Mouse (Mus musculus): Measurements from ENCODE around the gene Prdx5. TPM values are rescaled to one million over a fixed set of nuclear protein-coding genes. Genes with fewer than 3 reads are reported as not detected.

Prdx5 gene
- polyA plus RNA-seq, 1 experiment from 2014 or later, result 184 TPM

GRCm38 (mm10) chr19:6859032-6859651, 50.8 kb downstream of the Prdx5 start:
- Histone ChIP-seq H3K4me2 (replicated peaks) (no peak overlapping the region), H3K4me3 (replicated peaks) (no peak overlapping the region), H3K27ac (no peak overlapping the region), H3K36me3 (no peaks in the 10 kb centered on the region), H3K4me1 (replicated peaks) (peaks cover 11% of the 10 kb centered on the region), H3K27me3 (replicated peaks) (peaks cover 3% of the 10 kb centered on the region), H3K9me3 (no peaks in the 10 kb centered on the region), H3K9ac (no peak overlapping the region)
- ATAC-seq, result no peak
- WGBS, result 74% methylated on average over 2 of the region's 2 CpGs

- H3K9ac ChIP-seq, result no peak within 1 kb of the TSS
- no peaks in the 10 kb centered on the region for H3K36me3 ChIP-seq
- no peak for ATAC-seq
- H3K27me3 ChIP-seq (replicated peaks), result peaks cover 3% of the 10 kb centered on the region
- H3K4me3 ChIP-seq (replicated peaks), result no peak within 1 kb of the TSS
- H3K27ac ChIP-seq, result no peak within 1 kb of the TSS
- H3K4me1 ChIP-seq (replicated peaks), result peaks cover 15% of the 10 kb centered on the region
- no peak within 1 kb of the TSS for H3K4me2 ChIP-seq (replicated peaks)
- 71% methylated on average over 7 of the region's 7 CpGs for WGBS
- H3K9me3 ChIP-seq, result no peaks in the 10 kb centered on the region
These were observed 51.9 kb downstream of the Prdx5 start, which contains the start of gene Ccdc88b for GRCm38 (mm10) chr19:6858031-6858430. Gene Ccdc88b, minus strand, starts transcription at chr19:6858211.

- no peaks in the 10 kb centered on the region for H3K9me3 ChIP-seq
- no peak overlapping the region for H3K4me2 ChIP-seq (replicated peaks)
- peaks cover 3% of the 10 kb centered on the region for H3K27me3 ChIP-seq (replicated peaks)
- H3K4me3 ChIP-seq (replicated peaks), result no peak overlapping the region
- WGBS, result 76% methylated on average over 9 of the region's 9 CpGs
- no peak for ATAC-seq
- no peaks in the 10 kb centered on the region for H3K36me3 ChIP-seq
- H3K4me1 ChIP-seq (replicated peaks), result peaks cover 17% of the 10 kb centered on the region
- no peak overlapping the region for H3K9ac ChIP-seq
- H3K27ac ChIP-seq, result no peak overlapping the region
These were observed 52.4 kb downstream of the Prdx5 start for GRCm38 (mm10) chr19:6857391-6858005.

GRCm38 (mm10) chr19:6857003-6857360, 52.9 kb downstream of the Prdx5 start:
- H3K4me1 ChIP-seq (replicated peaks), result peaks cover 21% of the 10 kb centered on the region
- H3K9me3 ChIP-seq, result no peaks in the 10 kb centered on the region
- no peaks in the 10 kb centered on the region for H3K36me3 ChIP-seq
- no peak overlapping the region for H3K4me3 ChIP-seq (replicated peaks)
- ATAC-seq, result no peak
- 44% methylated on average over 3 of the region's 3 CpGs for WGBS
- H3K27ac ChIP-seq, result no peak overlapping the region
- H3K9ac ChIP-seq, result no peak overlapping the region
- no peak overlapping the region for H3K4me2 ChIP-seq (replicated peaks)
- peaks cover 3% of the 10 kb centered on the region for H3K27me3 ChIP-seq (replicated peaks)

Other genes with a start within 250 kb of the Prdx5 start
- 20.8 and 21.0 TPM in 2 replicates for gene Rps6ka4, start 69.5 kb downstream of the Prdx5 start, polyA plus RNA-seq (2015; fragmentation: Nextera tagmentation; extraction: Ambion mirVana)
- gene Ccdc88b, start 51.9 kb downstream of the Prdx5 start, polyA plus RNA-seq (2015; fragmentation: Nextera tagmentation; extraction: Ambion mirVana), result 1.4 and 1.5 TPM in 2 replicates
- gene Trmt112, start 408 bp downstream of the Prdx5 start, polyA plus RNA-seq (2015; fragmentation: Nextera tagmentation; extraction: Ambion mirVana), result 124 TPM in 2 replicates
- gene Esrra, start 11.7 kb upstream of the Prdx5 start, polyA plus RNA-seq (2015; fragmentation: Nextera tagmentation; extraction: Ambion mirVana), result 32.2 and 37.6 TPM in 2 replicates
- gene Catsperz, start 15.3 kb upstream of the Prdx5 start, polyA plus RNA-seq (2015; fragmentation: Nextera tagmentation; extraction: Ambion mirVana), result 1.1 and 1.6 TPM in 2 replicates
- gene Kcnk4, start 24.4 kb upstream of the Prdx5 start, polyA plus RNA-seq (2015; fragmentation: Nextera tagmentation; extraction: Ambion mirVana), result 0.29 and 0.40 TPM in 2 replicates
- gene Bad, start 31.8 kb upstream of the Prdx5 start, polyA plus RNA-seq (2015; fragmentation: Nextera tagmentation; extraction: Ambion mirVana), result 70.0 and 72.4 TPM in 2 replicates
- gene Gpr137, start 32.4 kb upstream of the Prdx5 start, polyA plus RNA-seq (2015; fragmentation: Nextera tagmentation; extraction: Ambion mirVana), result 20.4 and 25.5 TPM in 2 replicates
- 177 and 188 TPM in 2 replicates for gene Ppp1r14b, start 64.9 kb upstream of the Prdx5 start, polyA plus RNA-seq (2015; fragmentation: Nextera tagmentation; extraction: Ambion mirVana)
- 187 and 198 TPM in 2 replicates for gene Plcb3, start 66.4 kb upstream of the Prdx5 start, polyA plus RNA-seq (2015; fragmentation: Nextera tagmentation; extraction: Ambion mirVana)
- gene Fkbp2, start 70.4 kb upstream of the Prdx5 start, polyA plus RNA-seq (2015; fragmentation: Nextera tagmentation; extraction: Ambion mirVana), result 154 and 170 TPM in 2 replicates
- 44.0 and 46.7 TPM in 2 replicates for gene Vegfb, start 77.5 kb upstream of the Prdx5 start, polyA plus RNA-seq (2015; fragmentation: Nextera tagmentation; extraction: Ambion mirVana)
- 22.7 and 27.5 TPM in 2 replicates for gene Dnajc4, start 82.5 kb upstream of the Prdx5 start, polyA plus RNA-seq (2015; fragmentation: Nextera tagmentation; extraction: Ambion mirVana)
- 20.6 and 23.5 TPM in 2 replicates for gene Nudt22, start 86.0 kb upstream of the Prdx5 start, polyA plus RNA-seq (2015; fragmentation: Nextera tagmentation; extraction: Ambion mirVana)
- 6.9 and 9.0 TPM in 2 replicates for gene Trpt1, start 86.0 kb upstream of the Prdx5 start, polyA plus RNA-seq (2015; fragmentation: Nextera tagmentation; extraction: Ambion mirVana)
- 9.8 and 10.1 TPM in 2 replicates for gene Fermt3, start 109.4 kb upstream of the Prdx5 start, polyA plus RNA-seq (2015; fragmentation: Nextera tagmentation; extraction: Ambion mirVana)
- 211 and 214 TPM in 2 replicates for gene Stip1, start 129.9 kb upstream of the Prdx5 start, polyA plus RNA-seq (2015; fragmentation: Nextera tagmentation; extraction: Ambion mirVana)
- gene Macrod1, start 146.7 kb upstream of the Prdx5 start, polyA plus RNA-seq (2015; fragmentation: Nextera tagmentation; extraction: Ambion mirVana), result 11.8 and 11.9 TPM in 2 replicates
- gene Flrt1, start 195.6 kb upstream of the Prdx5 start, polyA plus RNA-seq (2015; fragmentation: Nextera tagmentation; extraction: Ambion mirVana), result 1.8 and 2.1 TPM in 2 replicates